In genomic region chr17:26665600-26665999, GRCm38 (mm10) we compare ENCODE assay signal across 30 mouse cellular contexts.
"Had no signal": no experiment of that assay in that cellular context is flagged by ENCODE, and none has a peak within 500 bp of the region (broad histone marks: within the 10 kb centered on the region; RNA-seq: fewer than 3 reads in every experiment).

No protein-coding gene starts in this region.

- H3K36me3 ChIP-seq: limb, embryonic 10.5 days; limb, embryonic 12.5 days; limb, embryonic 13.5 days; limb, embryonic 15.5 days; liver, embryonic 12.5 days; liver, embryonic 13.5 days; liver, embryonic 15.5 days; lung, embryonic 15.5 days; midbrain, embryonic 10.5 days; midbrain, embryonic 12.5 days; midbrain, embryonic 13.5 days; midbrain, embryonic 15.5 days; neural tube, embryonic 12.5 days had no signal

- H3K27ac ChIP-seq: left cerebral cortex, adult 2 months; limb, embryonic 10.5 days; limb, embryonic 12.5 days; limb, embryonic 13.5 days; limb, embryonic 15.5 days; liver, embryonic 12.5 days; liver, embryonic 13.5 days; liver, embryonic 14.5 days; liver, embryonic 15.5 days; lung, embryonic 15.5 days; macrophage; midbrain, embryonic 10.5 days; midbrain, embryonic 12.5 days; midbrain, embryonic 13.5 days; midbrain, embryonic 15.5 days; neural tube, embryonic 12.5 days had no signal

- H3K9ac ChIP-seq: limb, embryonic 12.5 days; limb, embryonic 13.5 days; limb, embryonic 15.5 days; liver, embryonic 12.5 days; liver, embryonic 13.5 days; liver, embryonic 14.5 days; liver, embryonic 15.5 days; liver, postnatal 0 days; lung, embryonic 14.5 days; lung, embryonic 15.5 days; midbrain, embryonic 12.5 days; midbrain, embryonic 13.5 days; midbrain, embryonic 15.5 days; neural tube, embryonic 12.5 days had no signal

- DNase-seq: left cerebral cortex, postnatal 4 days; liver; liver, embryonic 13.5 days; liver, postnatal 0 days; lung, adult 18-20 months; lung, adult 2 months; lung, embryonic 14.5 days; lung, postnatal 10 days; lung, postnatal 14 days; lung, postnatal 36 days; lung, postnatal 4 days; midbrain, embryonic 14.5 days had no signal

- H3K9me3 ChIP-seq: limb, embryonic 10.5 days; limb, embryonic 12.5 days; limb, embryonic 13.5 days; limb, embryonic 15.5 days; liver, embryonic 12.5 days; liver, embryonic 13.5 days; liver, embryonic 15.5 days; lung, embryonic 15.5 days; midbrain, embryonic 10.5 days; midbrain, embryonic 12.5 days; midbrain, embryonic 13.5 days; midbrain, embryonic 15.5 days; neural tube, embryonic 12.5 days had no signal

- H3K27me3 ChIP-seq: limb, embryonic 12.5 days; limb, embryonic 15.5 days; midbrain, embryonic 13.5 days; midbrain, embryonic 15.5 days; neural tube, embryonic 12.5 days had no signal

- H3K4me3 ChIP-seq: left cerebral cortex, adult 2 months; limb, embryonic 10.5 days; limb, embryonic 12.5 days; limb, embryonic 13.5 days; limb, embryonic 15.5 days; liver, embryonic 12.5 days; liver, embryonic 13.5 days; liver, embryonic 15.5 days; lung, embryonic 15.5 days; megakaryocyte, embryonic 14.5 days; midbrain, embryonic 10.5 days; midbrain, embryonic 12.5 days; midbrain, embryonic 13.5 days; midbrain, embryonic 15.5 days; neural tube, embryonic 12.5 days had no signal

- ATAC-seq: liver, embryonic 12.5 days; liver, postnatal 0 days; lung, postnatal 0 days; midbrain, embryonic 13.5 days; midbrain, embryonic 15.5 days had no signal

- H3K4me2 ChIP-seq: limb, embryonic 12.5 days; limb, embryonic 13.5 days; limb, embryonic 15.5 days; liver, embryonic 11.5 days; liver, embryonic 12.5 days; liver, embryonic 13.5 days; liver, embryonic 15.5 days; lung, embryonic 14.5 days; lung, embryonic 15.5 days; midbrain, embryonic 12.5 days; midbrain, embryonic 13.5 days; midbrain, embryonic 15.5 days; neural tube, embryonic 12.5 days had no signal
